ENCODE assay signal across 17 mouse cellular contexts in genomic region chr11:20883907-20884306, GRCm38 (mm10).
"Had no signal": no experiment of that assay in that cellular context is flagged by ENCODE, and none has a peak within 500 bp of the region (broad histone marks: within the 10 kb centered on the region; RNA-seq: fewer than 3 reads in every experiment).

No protein-coding gene starts in this region.

- H3K36me3 ChIP-seq: midbrain, embryonic 10.5 days; midbrain, embryonic 12.5 days; neural tube, embryonic 13.5 days; neural tube, embryonic 15.5 days; stomach, embryonic 15.5 days had no signal

- H3K4me3 ChIP-seq: midbrain, embryonic 10.5 days; midbrain, embryonic 12.5 days; myocyte; neural tube, embryonic 13.5 days; neural tube, embryonic 15.5 days; stomach, embryonic 15.5 days had no signal

- H3K9ac ChIP-seq: lung, embryonic 14.5 days; midbrain, embryonic 12.5 days; neural tube, embryonic 13.5 days; neural tube, embryonic 15.5 days; stomach, embryonic 15.5 days had no signal

- H3K4me2 ChIP-seq: lung, embryonic 14.5 days; midbrain, embryonic 12.5 days; neural tube, embryonic 13.5 days; neural tube, embryonic 15.5 days; stomach, embryonic 15.5 days had no signal

- H3K27ac ChIP-seq: midbrain, embryonic 10.5 days; midbrain, embryonic 12.5 days; neural tube, embryonic 13.5 days; neural tube, embryonic 15.5 days; stomach, embryonic 15.5 days; stomach, postnatal 0 days had no signal

- ATAC-seq: midbrain, embryonic 16.5 days had no signal

- DNase-seq: lung, embryonic 14.5 days; lung, postnatal 10 days; lung, postnatal 4 days; midbrain, embryonic 14.5 days; retina, postnatal 1 day; right cerebral cortex, adult 18-20 months; thymus, adult 2 months; thymus, postnatal 25 days; thymus, postnatal 4 days had no signal

- H3K9me3 ChIP-seq: midbrain, embryonic 10.5 days; midbrain, embryonic 12.5 days; neural tube, embryonic 13.5 days; neural tube, embryonic 15.5 days; stomach, embryonic 15.5 days had no signal

- H3K27me3 ChIP-seq: midbrain, embryonic 12.5 days; neural tube, embryonic 13.5 days; neural tube, embryonic 15.5 days; stomach, embryonic 15.5 days had no signal

- H3K4me1 ChIP-seq: neural tube, embryonic 13.5 days; neural tube, embryonic 15.5 days; stomach, embryonic 15.5 days had no signal
